Mouse (Mus musculus): ENCODE results near the gene Tmem248. TPM values are rescaled to one million over a fixed set of nuclear protein-coding genes. Genes with fewer than 3 reads are reported as not detected.

Tmem248 gene
- polyA plus RNA-seq, 1 experiment from 2014 or later, result 42.3 TPM

DNA sequence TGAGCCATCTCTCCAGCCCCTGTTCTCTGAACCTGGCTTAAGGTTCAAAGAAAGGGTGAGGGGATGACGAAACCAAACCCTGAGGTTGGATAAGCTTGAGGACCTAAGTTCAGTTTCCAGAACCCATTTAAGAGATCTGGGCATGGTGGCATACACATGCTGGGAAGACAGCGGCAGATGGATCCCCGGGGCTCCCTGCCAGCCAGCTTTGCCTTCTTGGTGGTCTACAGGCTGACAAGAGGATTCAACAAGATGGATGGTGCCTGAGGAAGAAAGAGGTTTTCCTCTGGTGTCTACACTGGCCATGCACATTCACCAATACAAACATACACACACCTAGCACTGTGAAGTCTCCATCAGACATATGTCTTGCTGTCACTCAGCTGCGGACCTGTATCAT lies 76.1 kb downstream of the Tmem248 start:
- 93% methylated on average over 4 of the region's 4 CpGs for WGBS (ENCODE audit: missing documents)
- no peak overlapping the region for H3K27ac ChIP-seq
- no peaks in the 10 kb centered on the region for H3K79me2 ChIP-seq (ENCODE audit: inconsistent target)
- H3K4me3 ChIP-seq (ENCODE audit: inconsistent target), result no peak overlapping the region
- peaks cover 14% of the 10 kb centered on the region; the same call in 1 of the 2 replicates for H3K36me3 ChIP-seq (ENCODE audit: inconsistent target)

Other genes starting within 250 kb of the Tmem248 start
- gene Gusb, start 214.0 kb upstream of the Tmem248 start, polyA plus RNA-seq (2018), result 437 to 471 TPM (median 448 TPM) in 3 replicates
- 33.6 to 39.7 TPM (median 34.1 TPM) in 3 replicates for gene Asl, start 187.8 kb upstream of the Tmem248 start, polyA plus RNA-seq (2018)
- gene Crcp, start 187.8 kb upstream of the Tmem248 start, polyA plus RNA-seq (2018), result 28.9 to 33.0 TPM (median 32.1 TPM) in 3 replicates
- gene Tpst1, start 143.8 kb upstream of the Tmem248 start, polyA plus RNA-seq (2018), result 11.0 to 26.4 TPM (median 21.7 TPM) in 3 replicates
- gene Kctd7, start 72.2 kb upstream of the Tmem248 start, polyA plus RNA-seq (2018), result 1.4 to 5.4 TPM (median 3.3 TPM) in 3 replicates
- gene Rabgef1, start 45.3 kb upstream of the Tmem248 start, polyA plus RNA-seq (2018), result 25.9 to 31.2 TPM (median 30.9 TPM) in 3 replicates
- gene Sbds, start 38.4 kb downstream of the Tmem248 start, polyA plus RNA-seq (2018), result 67.5 to 110 TPM (median 70.4 TPM) in 3 replicates
- 7.9 to 17.1 TPM (median 10.6 TPM) in 3 replicates for gene Tyw1, start 38.5 kb downstream of the Tmem248 start, polyA plus RNA-seq (2018)
- not detected in 3 replicates for gene Caln1, start 152.4 kb downstream of the Tmem248 start, polyA plus RNA-seq (2018)
- gene A330070K13Rik, start 167.6 kb downstream of the Tmem248 start, polyA plus RNA-seq (2018), result not detected in 3 replicates